Mouse (Mus musculus): ENCODE data around the gene Sgcd. TPM values are rescaled to one million over a fixed set of nuclear protein-coding genes. Genes with fewer than 3 reads are reported as not detected.
"Not testable (repeated sequence)": the region's sequence is repeated elsewhere in the genome, so short reads cannot be mapped to it uniquely, and the experiment has no call there.

Sgcd gene
- total RNA-seq, 2 experiments from 2014 or later: 55.7 to 59.8 TPM

- DNase-seq: no peak
- intact Hi-C loops (cut with DNase I; ENCODE audit: low total_unique reads): no loop called here
Measured at GRCm38 (mm10) chr11:47508047-47508446, 480.7 kb downstream of the Sgcd start.

- intact Hi-C loops (cut with DNase I; ENCODE audit: low total_unique reads); DNase-seq: not testable (repeated sequence)
Measured at GRCm38 (mm10) chr11:47503236-47503635, 485.5 kb downstream of the Sgcd start.

GRCm38 (mm10) chr11:47473493-47474230 is 515.1 kb downstream of the Sgcd start:
- DNase-seq: no peak
- intact Hi-C loops (cut with DNase I; ENCODE audit: low total_unique reads): no loop called here

GRCm38 (mm10) chr11:47460700-47461099 is 528.1 kb downstream of the Sgcd start:
- DNase-seq; intact Hi-C loops (cut with DNase I; ENCODE audit: low total_unique reads): not testable (repeated sequence)

GRCm38 (mm10) chr11:47460149-47460548 is 528.6 kb downstream of the Sgcd start:
- intact Hi-C loops (cut with DNase I; ENCODE audit: low total_unique reads): no loop called here
- no peak for DNase-seq

- DNase-seq: no peak
- intact Hi-C loops (cut with DNase I; ENCODE audit: low total_unique reads): no loop called here
Measured at GRCm38 (mm10) chr11:47459214-47459613, 529.6 kb downstream of the Sgcd start.

- intact Hi-C loops (cut with DNase I; ENCODE audit: low total_unique reads): no loop called here
Measured at GRCm38 (mm10) chr11:47447790-47448189, 541.0 kb downstream of the Sgcd start.

GRCm38 (mm10) chr11:47446337-47446736 is 542.4 kb downstream of the Sgcd start:
- no peak for DNase-seq
- intact Hi-C loops (cut with DNase I; ENCODE audit: low total_unique reads): no loop called here

More at GRCm38 (mm10) chr11:47447790-47448189, 541.0 kb downstream of the Sgcd start:
- no peak for DNase-seq

- intact Hi-C loops (cut with DNase I; ENCODE audit: low total_unique reads): no loop called here
- DNase-seq: no peak
Measured at GRCm38 (mm10) chr11:47445683-47446082, 543.1 kb downstream of the Sgcd start.

- no peak for DNase-seq
- intact Hi-C loops (cut with DNase I; ENCODE audit: low total_unique reads): no loop called here
Measured at GRCm38 (mm10) chr11:47442266-47442665, 546.5 kb downstream of the Sgcd start.

GRCm38 (mm10) chr11:47399607-47400006 is 589.2 kb downstream of the Sgcd start:
- intact Hi-C loops (cut with DNase I; ENCODE audit: low total_unique reads): no loop called here
- no peak for DNase-seq

GRCm38 (mm10) chr11:47390798-47391197 is 598.0 kb downstream of the Sgcd start:
- intact Hi-C loops (cut with DNase I; ENCODE audit: low total_unique reads); DNase-seq: not testable (repeated sequence)

GRCm38 (mm10) chr11:47389327-47389726 is 599.4 kb downstream of the Sgcd start:
- intact Hi-C loops (cut with DNase I; ENCODE audit: low total_unique reads): no loop called here
- DNase-seq: no peak

- DNase-seq: no peak
- intact Hi-C loops (cut with DNase I; ENCODE audit: low total_unique reads): no loop called here
Measured at GRCm38 (mm10) chr11:47387726-47388125, 601.0 kb downstream of the Sgcd start.

GRCm38 (mm10) chr11:47386136-47386535 is 602.6 kb downstream of the Sgcd start:
- DNase-seq: no peak
- intact Hi-C loops (cut with DNase I; ENCODE audit: low total_unique reads): no loop called here

GRCm38 (mm10) chr11:47379630-47379958 is 609.2 kb downstream of the Sgcd start:
- DNase-seq: no peak
- intact Hi-C loops (cut with DNase I; ENCODE audit: low total_unique reads): no loop called here

GRCm38 (mm10) chr11:47378843-47379629 is 609.7 kb downstream of the Sgcd start:
- intact Hi-C loops (cut with DNase I; ENCODE audit: low total_unique reads): no loop called here
- DNase-seq: peak; percentile 79

GRCm38 (mm10) chr11:47377421-47377820 is 611.3 kb downstream of the Sgcd start:
- intact Hi-C loops (cut with DNase I; ENCODE audit: low total_unique reads): no loop called here
- DNase-seq: peak; percentile 35

GRCm38 (mm10) chr11:47376915-47377314 is 611.9 kb downstream of the Sgcd start:
- intact Hi-C loops (cut with DNase I; ENCODE audit: low total_unique reads): no loop called here
- no peak for DNase-seq

- no peak for DNase-seq
- intact Hi-C loops (cut with DNase I; ENCODE audit: low total_unique reads): no loop called here
Measured at GRCm38 (mm10) chr11:47371616-47372015, 617.2 kb downstream of the Sgcd start.

- intact Hi-C loops (cut with DNase I; ENCODE audit: low total_unique reads): no loop called here
- no peak for DNase-seq
Measured at GRCm38 (mm10) chr11:47351585-47351984, 637.2 kb downstream of the Sgcd start.

Measured in gastrocnemius, postnatal 14 days (tissue).